Mouse (Mus musculus) thymus, adult 2 months (tissue): Measurements from ENCODE around the gene Mogat2.

Experiments used
- CTCF ChIP-seq: fragments of 200-500 bp; IDR thresholded peaks from 2 replicates; pipeline ENCODE4 v1.5.1; 2012; ENCODE audit warnings: mild to moderate bottlenecking, control low read depth, low read length, moderate library complexity, borderline replicate concordance; ENCODE audit not compliant: control insufficient read depth, poor library complexity, insufficient read depth; ENCODE audit errors: extremely low read depth
- POLR2A ChIP-seq: fragments of 200-500 bp; IDR thresholded peaks from 2 replicates; pipeline ENCODE4 v1.6.1; 2012; ENCODE audit warnings: mild to moderate bottlenecking, low read length, control low read depth, moderate library complexity; ENCODE audit not compliant: control insufficient read depth, poor library complexity, insufficient read depth; ENCODE audit errors: extremely low read depth

DNA sequence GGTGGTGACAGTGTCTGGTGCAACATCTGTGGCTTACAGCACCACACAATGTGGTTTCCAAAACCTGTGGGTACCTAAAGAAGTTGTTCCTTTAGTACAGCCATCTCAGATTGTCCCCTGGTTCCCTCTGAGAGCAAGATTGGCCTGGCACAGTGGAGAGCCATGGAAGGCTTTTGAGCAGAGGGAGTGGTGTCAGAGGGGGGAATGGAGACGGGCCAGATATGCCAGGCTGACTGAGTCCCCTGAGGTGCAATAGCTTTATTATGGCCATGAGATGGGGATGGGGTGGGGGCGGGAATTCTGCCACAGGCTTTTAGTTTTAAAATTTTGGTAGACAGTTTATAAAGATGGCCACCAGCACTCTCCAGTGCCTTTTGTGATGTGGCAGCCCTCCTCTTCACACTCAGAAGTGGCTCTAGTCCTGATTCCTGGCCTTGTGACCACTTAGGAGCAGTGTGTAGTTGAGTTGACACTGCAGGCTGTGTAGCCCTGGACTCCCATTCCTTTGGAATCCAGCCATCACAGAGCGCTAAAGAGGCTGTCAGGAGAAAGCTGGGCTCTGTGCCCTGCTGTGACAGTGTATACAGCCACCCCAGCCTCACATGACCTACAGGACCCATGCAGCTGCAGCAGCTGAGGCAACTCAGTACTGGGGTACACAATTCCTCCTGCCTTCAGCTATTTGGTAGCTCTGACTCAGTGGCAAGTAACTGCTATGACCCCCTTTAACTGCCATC lies 20.9 kb downstream of the Mogat2 start:
- TF ChIP-seq CTCF (no peak), POLR2A (no peak)
